Comparison of ENCODE assay signal across 7 mouse cellular contexts in genomic region chr14:59625158-59625805, GRCm38 (mm10). TPM values are rescaled to one million over a fixed set of nuclear protein-coding genes. Genes with fewer than 3 reads are reported as not detected.
DNase-seq lines count a peak whose midpoint lies in the region; ATAC-seq lines count a peak whose summit lies in the region.

Gene Shisa2, plus strand, starts transcription at chr14:59625308.

- H3K9ac ChIP-seq in embryonic facial prominence, embryonic 15.5 days: peak within 1 kb of the TSS; percentile 47
- H3K9ac ChIP-seq in kidney, embryonic 14.5 days (ENCODE audit: low read depth, low read length): peak within 1 kb of the TSS; percentile 70
- peak within 1 kb of the TSS; percentile 63 for H3K9ac ChIP-seq in limb, embryonic 15.5 days
- H3K9ac ChIP-seq in midbrain, embryonic 15.5 days: peak within 1 kb of the TSS; percentile 44
- peak within 1 kb of the TSS; percentile 57 for H3K9ac ChIP-seq in stomach, embryonic 14.5 days (replicated peaks; ENCODE audit: low read depth, low read length)

- H3K27me3 ChIP-seq in embryonic facial prominence, embryonic 15.5 days: peaks cover 38% of the 10 kb centered on the region
- peaks cover 3% of the 10 kb centered on the region; the same call in 1 of the 2 replicates for H3K27me3 ChIP-seq in heart, embryonic 10.5 days (ENCODE audit: insufficient read depth, poor library complexity, severe bottlenecking)
- H3K27me3 ChIP-seq in kidney, embryonic 14.5 days (ENCODE audit: control insufficient read depth, insufficient read depth, low read length): no peaks in the 10 kb centered on the region
- peaks cover 25% of the 10 kb centered on the region for H3K27me3 ChIP-seq in limb, embryonic 15.5 days
- 0 out of 2 replicates have a peak, but pooled peaks cover 10% of the 10 kb centered on the region for H3K27me3 ChIP-seq in midbrain, embryonic 15.5 days (replicated peaks)
- H3K27me3 ChIP-seq in stomach, embryonic 14.5 days (ENCODE audit: control insufficient read depth, insufficient read depth, low read length): no peaks in the 10 kb centered on the region

- no peaks in the 10 kb centered on the region for H3K9me3 ChIP-seq in embryonic facial prominence, embryonic 15.5 days (replicated peaks)
- no peaks in the 10 kb centered on the region for H3K9me3 ChIP-seq in heart, embryonic 10.5 days
- H3K9me3 ChIP-seq in kidney, embryonic 14.5 days (ENCODE audit: control insufficient read depth, low read length): no peaks in the 10 kb centered on the region
- H3K9me3 ChIP-seq in limb, embryonic 15.5 days: no peaks in the 10 kb centered on the region
- no peaks in the 10 kb centered on the region for H3K9me3 ChIP-seq in midbrain, embryonic 15.5 days
- no peaks in the 10 kb centered on the region for H3K9me3 ChIP-seq in stomach, embryonic 14.5 days (ENCODE audit: control insufficient read depth, low read depth, low read length)

- peak within 1 kb of the TSS; percentile 72 for H3K27ac ChIP-seq in embryonic facial prominence, embryonic 15.5 days (replicated peaks)
- H3K27ac ChIP-seq in heart, embryonic 10.5 days: peak within 1 kb of the TSS; percentile 89
- H3K27ac ChIP-seq in kidney, embryonic 14.5 days (ENCODE audit: low read depth, low read length): peak within 1 kb of the TSS; percentile 73; the same call in 1 of the 2 replicates
- peak within 1 kb of the TSS; percentile 89 for H3K27ac ChIP-seq in limb, embryonic 15.5 days
- H3K27ac ChIP-seq in midbrain, embryonic 15.5 days: peak within 1 kb of the TSS; percentile 73
- peak within 1 kb of the TSS; percentile 39; the same call in 1 of the 2 replicates for H3K27ac ChIP-seq in stomach, embryonic 14.5 days (ENCODE audit: low read length)

- no peaks in the 10 kb centered on the region for H3K36me3 ChIP-seq in embryonic facial prominence, embryonic 15.5 days
- peaks cover 10% of the 10 kb centered on the region for H3K36me3 ChIP-seq in heart, embryonic 10.5 days
- peaks cover 6% of the 10 kb centered on the region for H3K36me3 ChIP-seq in kidney, embryonic 14.5 days (ENCODE audit: control insufficient read depth, insufficient read depth, low read length)
- H3K36me3 ChIP-seq in limb, embryonic 15.5 days: peaks cover 6% of the 10 kb centered on the region
- H3K36me3 ChIP-seq in midbrain, embryonic 15.5 days (replicated peaks): no peaks in the 10 kb centered on the region
- no peaks in the 10 kb centered on the region; the same call in 1 of the 2 replicates for H3K36me3 ChIP-seq in stomach, embryonic 14.5 days (ENCODE audit: control insufficient read depth, insufficient read depth, low read length)

- under 1% methylated on average over 63 of the region's 65 CpGs for WGBS in embryonic facial prominence, embryonic 15.5 days
- WGBS in heart, embryonic 10.5 days: under 1% methylated on average over 65 of the region's 65 CpGs
- under 1% methylated on average over 61 of the region's 65 CpGs for WGBS in kidney, embryonic 14.5 days
- under 1% methylated on average over 51 of the region's 65 CpGs for WGBS in limb, embryonic 15.5 days
- under 1% methylated on average over 65 of the region's 65 CpGs for WGBS in midbrain, embryonic 15.5 days
- WGBS in stomach, embryonic 14.5 days: 1% methylated on average over 65 of the region's 65 CpGs

- peak; percentile 73 for DNase-seq in brain, adult 2 months (ENCODE audit: low read depth, low spot score)
- DNase-seq in heart, embryonic 10.5 days (ENCODE audit: low spot score): peak; percentile 93

- H3K4me2 ChIP-seq in embryonic facial prominence, embryonic 15.5 days (replicated peaks): peak within 1 kb of the TSS; percentile 96
- H3K4me2 ChIP-seq in kidney, embryonic 14.5 days (replicated peaks; ENCODE audit: low read depth, low read length): peak within 1 kb of the TSS; percentile 82
- H3K4me2 ChIP-seq in limb, embryonic 15.5 days: peak within 1 kb of the TSS; percentile 91
- H3K4me2 ChIP-seq in midbrain, embryonic 15.5 days: peak within 1 kb of the TSS; percentile 79
- peak within 1 kb of the TSS; percentile 88 for H3K4me2 ChIP-seq in stomach, embryonic 14.5 days (replicated peaks; ENCODE audit: low read depth, low read length)

- peak within 1 kb of the TSS; percentile 63 for H3K4me3 ChIP-seq in embryonic facial prominence, embryonic 15.5 days (replicated peaks)
- H3K4me3 ChIP-seq in heart, embryonic 10.5 days: peak within 1 kb of the TSS; percentile 73
- H3K4me3 ChIP-seq in kidney, embryonic 14.5 days (ENCODE audit: low read length): peak within 1 kb of the TSS; percentile 58
- peak within 1 kb of the TSS; percentile 67 for H3K4me3 ChIP-seq in limb, embryonic 15.5 days
- H3K4me3 ChIP-seq in midbrain, embryonic 15.5 days: peak within 1 kb of the TSS; percentile 65
- peak within 1 kb of the TSS; percentile 63 for H3K4me3 ChIP-seq in stomach, embryonic 14.5 days (ENCODE audit: low read depth, low read length)

- peaks cover 26% of the 10 kb centered on the region for H3K4me1 ChIP-seq in embryonic facial prominence, embryonic 15.5 days
- H3K4me1 ChIP-seq in heart, embryonic 10.5 days: peaks cover 37% of the 10 kb centered on the region
- peaks cover 8% of the 10 kb centered on the region; the same call in 1 of the 2 replicates for H3K4me1 ChIP-seq in kidney, embryonic 14.5 days (ENCODE audit: control insufficient read depth, insufficient read depth, low read length)
- H3K4me1 ChIP-seq in limb, embryonic 15.5 days: peaks cover 42% of the 10 kb centered on the region
- H3K4me1 ChIP-seq in midbrain, embryonic 15.5 days: peaks cover 31% of the 10 kb centered on the region
- H3K4me1 ChIP-seq in stomach, embryonic 14.5 days (ENCODE audit: control insufficient read depth, insufficient read depth, low read length): peaks cover 9% of the 10 kb centered on the region; the same call in 1 of the 2 replicates

- peak; percentile 86 for ATAC-seq in embryonic facial prominence, embryonic 15.5 days (ENCODE audit: insufficient number of reproducible peaks, low FRiP score, low TSS enrichment, low read depth)
- ATAC-seq in kidney, embryonic 14.5 days (ENCODE audit: low FRiP score, low TSS enrichment): peak; percentile 91
- peak; percentile 79 for ATAC-seq in limb, embryonic 15.5 days (ENCODE audit: insufficient number of reproducible peaks, low FRiP score, low TSS enrichment, low read depth)
- ATAC-seq in midbrain, embryonic 15.5 days (replicated peaks): peak; percentile 93
- peak; percentile 85 for ATAC-seq in stomach, embryonic 14.5 days (ENCODE audit: insufficient number of reproducible peaks, insufficient read depth, low FRiP score, low read depth)

RNA-seq across cellular contexts. Expression of gene Shisa2, which starts in this region (rescaled TPM):
- 16.7 and 18.8 TPM in 2 replicates for polyA plus RNA-seq in embryonic facial prominence, embryonic 15.5 days (2015; fragmentation: Nextera tagmentation; extraction: Ambion mirVana)
- polyA plus RNA-seq in heart, embryonic 10.5 days (2016; fragmentation: Nextera tagmentation; extraction: Ambion mirVana): 9.4 and 23.6 TPM in 2 replicates
- 19.0 and 24.6 TPM in 2 replicates for polyA plus RNA-seq in kidney, embryonic 14.5 days (2014; fragmentation: Nextera tagmentation; extraction: Ambion mirVana)
- 24.1 and 27.6 TPM in 2 replicates for polyA plus RNA-seq in limb, embryonic 15.5 days (2015; fragmentation: Nextera tagmentation; extraction: Ambion mirVana)
- polyA plus RNA-seq in midbrain, embryonic 15.5 days (2015; fragmentation: Nextera tagmentation; extraction: Ambion mirVana): 5.0 and 6.2 TPM in 2 replicates
- 8.3 and 10.4 TPM in 2 replicates for polyA plus RNA-seq in stomach, embryonic 14.5 days (2014; fragmentation: Nextera tagmentation; extraction: Ambion mirVana)

Comparison
In these comparisons a context has a peak if more than half of its experiments do, and no peak if none do; other contexts are left out.
1. Peak in every context shown above with its lines: DNase-seq, ATAC-seq, H3K4me3 ChIP-seq and H3K27ac ChIP-seq.
2. H3K27ac ChIP-seq: peak in every context shown above with its lines; median percentile 89 in heart, embryonic 10.5 days; 89 in limb, embryonic 15.5 days; 73 in kidney, embryonic 14.5 days; 73 in midbrain, embryonic 15.5 days; 72 in embryonic facial prominence, embryonic 15.5 days; 39 in stomach, embryonic 14.5 days.